Mouse (Mus musculus) limb, embryonic 13.5 days (tissue): ENCODE results near the gene Olfr478. TPM values are rescaled to one million over a fixed set of nuclear protein-coding genes. Genes with fewer than 3 reads are reported as not detected.
"Not testable (repeated sequence)": the region's sequence is repeated elsewhere in the genome, so short reads cannot be mapped to it uniquely, and the experiment has no call there.

ENCODE experiments used
- ATAC-seq: fragments of 200-750 bp; cut with Nextera tagmentation; 2 replicates; pipeline ENCODE4 v1.8.0; 2017; ENCODE audit warnings: low read depth, moderate number of reproducible peaks, moderate TSS enrichment; ENCODE audit not compliant: low FRiP score
- H3K27ac ChIP-seq: fragments of 300-500 bp; sonication (generic); 2 replicates; pipeline ENCODE4 v1.5.1; 2015; ENCODE audit warnings: inconsistent platforms, mild to moderate bottlenecking, moderate library complexity
- H3K27me3 ChIP-seq: fragments of 300-500 bp; sonication (generic); 2 replicates; pipeline ENCODE4 v1.6.1; 2015; ENCODE audit warnings: mild to moderate bottlenecking, inconsistent platforms
- H3K36me3 ChIP-seq: fragments of 300-500 bp; sonication (generic); 2 replicates; pipeline ENCODE4 v1.6.1; 2015; ENCODE audit warnings: inconsistent platforms, mild to moderate bottlenecking, moderate library complexity
- H3K4me1 ChIP-seq: fragments of 300-500 bp; sonication (generic); 2 replicates; pipeline ENCODE4 v1.6.1; 2015; ENCODE audit warnings: inconsistent platforms
- H3K4me2 ChIP-seq: fragments of 300-500 bp; sonication (generic); replicated peaks from 2 replicates; pipeline ENCODE4 v1.6.1; 2015; ENCODE audit warnings: inconsistent platforms, mild to moderate bottlenecking, moderate library complexity
- H3K4me3 ChIP-seq: fragments of 300-500 bp; sonication (generic); 2 replicates; pipeline ENCODE4 v1.5.1; 2015; ENCODE audit warnings: moderate library complexity, mild to moderate bottlenecking, inconsistent platforms
- H3K9ac ChIP-seq: fragments of 300-500 bp; sonication (generic); 2 replicates; pipeline ENCODE4 v1.6.1; 2015; ENCODE audit warnings: mild to moderate bottlenecking, inconsistent platforms
- H3K9me3 ChIP-seq: fragments of 300-500 bp; sonication (generic); 2 replicates; pipeline ENCODE4 v1.6.1; 2016; ENCODE audit warnings: inconsistent platforms
- WGBS: fragments of 180-500 bp; shearing (Covaris S2); methylation state at CpG from one replicate; pipeline ENCODE4 v1.1.7; 2015; 5-methylcytosine and 5-hydroxymethylcytosine counted together
- polyA plus RNA-seq: library from polyadenylated mRNA; unstranded; fragments of >200 nt; fragmentation: Nextera tagmentation; extraction: Ambion mirVana; gene quantifications from 2 replicates; pipeline ENCODE4 v1.2.1, GENCODE M21; 2015

The Olfr478 gene
- not detected in 2 replicates for polyA plus RNA-seq

DNA sequence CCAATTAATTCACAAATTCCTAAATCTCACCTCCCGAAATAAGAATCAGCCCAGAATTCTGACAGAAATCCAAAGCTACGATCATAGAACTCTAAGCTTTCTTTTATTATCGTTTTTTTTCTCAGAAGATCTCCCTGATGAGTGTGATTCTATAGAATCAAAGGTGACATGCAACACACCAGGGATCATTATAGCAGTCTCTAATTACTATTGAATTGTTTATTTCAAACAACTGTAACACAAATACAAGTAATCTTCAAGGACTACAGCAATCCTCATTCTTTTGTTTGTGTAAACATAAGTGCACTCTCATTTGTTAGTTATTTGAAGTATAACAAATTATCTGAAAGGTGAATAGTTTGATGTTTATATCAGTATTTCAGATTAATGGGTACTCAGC is at the start of gene Olfr478:
Gene Olfr478 (minus strand): TSS at position 101 of the 400 bp plus-strand sequence.
- Histone ChIP-seq H3K27me3 (no peaks in the 10 kb centered on the region), H3K4me2 (no peak within 1 kb of the TSS), H3K36me3 (no peaks in the 10 kb centered on the region), H3K4me1 (no peaks in the 10 kb centered on the region), H3K9me3 (no peaks in the 10 kb centered on the region), H3K27ac (no peak within 1 kb of the TSS), H3K9ac (no peak within 1 kb of the TSS), H3K4me3 (no peak within 1 kb of the TSS)
- no peak for ATAC-seq
- 77% methylated on average over 3 of the region's 3 CpGs for WGBS

DNA sequence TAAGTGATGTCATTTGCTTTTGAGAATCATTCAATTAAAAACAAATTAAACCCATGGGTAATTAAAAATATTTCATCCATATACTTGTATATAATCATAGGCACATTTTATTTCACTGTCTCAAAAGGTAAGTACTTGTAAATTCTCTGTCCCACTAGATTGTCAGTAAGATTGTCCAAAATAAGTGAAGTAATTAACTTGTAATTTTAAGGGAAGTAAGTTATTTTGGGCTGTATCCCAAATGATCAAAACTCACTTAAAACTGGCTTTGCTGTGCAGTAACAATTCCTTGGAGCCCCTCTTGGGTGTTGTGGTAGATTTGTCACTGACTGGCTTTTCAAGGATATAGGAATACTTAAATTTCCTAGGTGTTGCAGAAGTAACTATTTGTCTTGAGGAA is 45.8 kb upstream of the Olfr478 start, which contains the start of gene Olfr481:
Gene Olfr481 (plus strand): TSS at position 301 of the 400 bp plus-strand sequence.
- H3K4me2 ChIP-seq = no peak within 1 kb of the TSS
- H3K4me3 ChIP-seq = no peak within 1 kb of the TSS
- H3K9me3 ChIP-seq = no peaks in the 10 kb centered on the region

DNA sequence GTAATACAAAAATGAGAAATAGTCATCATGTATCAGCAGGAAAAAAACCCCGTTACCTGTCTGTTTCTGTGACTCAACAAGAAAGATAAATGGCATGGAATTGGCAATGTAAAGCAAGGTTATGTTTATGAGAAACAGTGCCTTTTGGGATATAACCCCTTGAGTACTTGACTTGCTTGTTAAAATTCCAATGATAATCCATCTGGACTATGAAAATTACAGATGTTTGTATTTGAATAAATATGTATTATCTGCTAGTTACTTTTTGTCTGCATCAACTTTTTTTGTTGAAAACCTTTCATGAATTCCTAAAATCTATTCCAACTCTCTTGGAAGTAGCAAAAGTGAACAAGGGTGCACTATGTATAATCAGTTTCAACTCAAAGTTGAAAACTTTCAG is 33.5 kb upstream of the Olfr478 start, which contains the start of gene Olfr480:
Gene Olfr480 (minus strand): TSS at position 101 of the 400 bp plus-strand sequence.
- no peak within 1 kb of the TSS for H3K4me3 ChIP-seq
- ATAC-seq = no peak
- no peak within 1 kb of the TSS for H3K27ac ChIP-seq
- 89% methylated on average over 1 of the region's 1 CpGs for WGBS
- H3K27me3 ChIP-seq = no peaks in the 10 kb centered on the region
- no peaks in the 10 kb centered on the region for H3K36me3 ChIP-seq
- no peaks in the 10 kb centered on the region for H3K4me1 ChIP-seq
- no peak within 1 kb of the TSS for H3K4me2 ChIP-seq
- 0 out of 2 replicates have a peak, but pooled peaks cover 3% of the 10 kb centered on the region for H3K9me3 ChIP-seq
- H3K9ac ChIP-seq = no peak within 1 kb of the TSS

More for the DNA sequence above, 45.8 kb upstream of the Olfr478 start, which contains the start of gene Olfr481:
- Histone ChIP-seq H3K4me1 (no peaks in the 10 kb centered on the region), H3K27me3 (no peaks in the 10 kb centered on the region), H3K36me3 (no peaks in the 10 kb centered on the region), H3K27ac (no peak within 1 kb of the TSS), H3K9ac (no peak within 1 kb of the TSS)
- ATAC-seq = no peak

DNA sequence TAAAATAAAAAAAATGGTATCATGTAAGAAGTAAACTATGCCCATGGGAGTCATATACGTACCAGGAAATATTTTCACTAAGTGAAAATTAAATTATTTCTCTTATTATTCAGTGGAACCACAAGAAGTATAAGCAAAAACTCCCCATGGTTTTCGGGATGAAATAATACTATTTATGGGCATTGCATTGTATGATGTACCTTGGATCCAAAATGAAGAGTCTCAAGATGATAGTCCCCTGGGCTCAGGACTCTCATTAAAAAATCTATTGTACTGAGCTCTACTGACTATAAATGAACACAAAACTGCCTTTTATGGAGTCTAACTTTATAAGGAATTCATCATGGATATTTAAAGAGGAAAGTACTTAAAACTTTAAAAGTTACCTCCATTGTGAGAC is 16.6 kb upstream of the Olfr478 start, which contains the start of gene Olfr479:
Gene Olfr479 (plus strand): TSS at position 301 of the 400 bp plus-strand sequence.
- H3K9ac ChIP-seq = no peak within 1 kb of the TSS
- no peaks in the 10 kb centered on the region for H3K36me3 ChIP-seq
- no peaks in the 10 kb centered on the region for H3K9me3 ChIP-seq
- ATAC-seq = no peak
- no peak within 1 kb of the TSS for H3K27ac ChIP-seq
- H3K4me3 ChIP-seq = no peak within 1 kb of the TSS
- no peaks in the 10 kb centered on the region for H3K27me3 ChIP-seq
- H3K4me1 ChIP-seq = no peaks in the 10 kb centered on the region
- 86% methylated on average over 2 of the region's 2 CpGs for WGBS
- H3K4me2 ChIP-seq = no peak within 1 kb of the TSS

DNA sequence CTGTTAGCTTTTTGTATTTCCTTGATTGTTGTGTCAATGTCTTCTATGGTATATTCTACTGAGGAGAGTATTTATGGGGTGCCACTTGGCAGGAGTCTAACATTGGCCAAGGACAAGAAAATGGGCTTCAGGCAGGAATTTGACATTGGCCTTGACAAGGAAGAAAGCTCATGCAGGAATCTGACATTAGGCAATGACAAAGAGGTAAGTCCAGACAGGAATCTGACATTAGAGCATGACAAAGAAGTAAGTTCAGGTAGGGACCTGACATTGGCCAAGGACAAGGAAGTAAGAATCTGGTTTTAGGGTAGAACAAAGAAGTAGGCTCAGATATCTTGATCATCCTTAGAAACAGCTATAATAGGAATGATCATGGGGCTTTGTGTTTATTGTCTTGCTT is 19.5 kb downstream of the Olfr478 start:
- H3K27ac ChIP-seq, H3K27me3 ChIP-seq, H3K4me3 ChIP-seq, H3K36me3 ChIP-seq, H3K9me3 ChIP-seq, ATAC-seq, H3K4me2 ChIP-seq, H3K9ac ChIP-seq, H3K4me1 ChIP-seq: not testable (repeated sequence)

DNA sequence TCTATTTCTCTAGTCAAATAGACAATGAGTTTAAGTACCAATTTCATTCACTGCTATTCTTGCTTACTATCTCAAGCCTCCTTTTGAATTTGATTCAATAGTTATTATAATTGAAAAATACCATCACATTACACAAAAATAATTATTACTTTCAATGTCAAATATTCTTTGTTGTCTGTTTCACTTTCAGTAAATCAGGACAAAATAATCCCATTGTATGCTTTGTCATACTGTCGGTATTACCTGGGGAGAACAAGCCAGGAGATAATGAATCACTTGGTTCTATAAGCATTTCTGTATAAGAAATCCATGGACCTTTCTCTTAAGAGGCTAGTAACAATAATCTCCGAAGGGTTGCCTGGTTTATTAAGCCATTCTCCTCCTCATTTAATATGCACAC is 47.4 kb downstream of the Olfr478 start, which contains the start of gene Olfr477:
Gene Olfr477 (plus strand): TSS at position 301 of the 400 bp plus-strand sequence.
- no peaks in the 10 kb centered on the region for H3K9me3 ChIP-seq
- no peak within 1 kb of the TSS for H3K9ac ChIP-seq
- H3K4me2 ChIP-seq = no peak within 1 kb of the TSS
- no peaks in the 10 kb centered on the region for H3K36me3 ChIP-seq
- WGBS = 78% methylated on average over 2 of the region's 2 CpGs
- no peak within 1 kb of the TSS for H3K27ac ChIP-seq
- no peaks in the 10 kb centered on the region for H3K4me1 ChIP-seq
- no peak within 1 kb of the TSS for H3K4me3 ChIP-seq
- no peaks in the 10 kb centered on the region for H3K27me3 ChIP-seq
- ATAC-seq = no peak

Other genes starting within 250 kb of the Olfr478 start
- gene Ovch2, start 232.8 kb downstream of the Olfr478 start, polyA plus RNA-seq = not detected in 2 replicates
- gene Olfr467, start 221.7 kb downstream of the Olfr478 start, polyA plus RNA-seq = not detected in 2 replicates
- not detected in 2 replicates for gene Olfr469, start 208.4 kb downstream of the Olfr478 start, polyA plus RNA-seq
- gene Olfr470, start 186.5 kb downstream of the Olfr478 start, polyA plus RNA-seq = not detected in 2 replicates
- gene Olfr472, start 136.1 kb downstream of the Olfr478 start, polyA plus RNA-seq = not detected in 2 replicates
- not detected in 2 replicates for gene Olfr473, start 103.5 kb downstream of the Olfr478 start, polyA plus RNA-seq
- gene Olfr474, start 79.3 kb downstream of the Olfr478 start, polyA plus RNA-seq = not detected in 2 replicates
- gene Olfr476, start 69.2 kb downstream of the Olfr478 start, polyA plus RNA-seq = not detected in 2 replicates
- gene Olfr477, start 47.3 kb downstream of the Olfr478 start, polyA plus RNA-seq = not detected in 2 replicates
- not detected in 2 replicates for gene Olfr479, start 16.7 kb upstream of the Olfr478 start, polyA plus RNA-seq
- gene Olfr480, start 33.4 kb upstream of the Olfr478 start, polyA plus RNA-seq = not detected in 2 replicates
- not detected in 2 replicates for gene Olfr481, start 45.9 kb upstream of the Olfr478 start, polyA plus RNA-seq
- 0.14 TPM in 1 of 2 replicates, not detected in the other for gene Olfr482, start 63.6 kb upstream of the Olfr478 start, polyA plus RNA-seq
- not detected in 2 replicates for gene Olfr483, start 66.9 kb upstream of the Olfr478 start, polyA plus RNA-seq
- gene Olfr484, start 93.5 kb upstream of the Olfr478 start, polyA plus RNA-seq = not detected in 2 replicates
- gene Olfr485, start 125.9 kb upstream of the Olfr478 start, polyA plus RNA-seq = not detected in 2 replicates
- gene Olfr486, start 138.8 kb upstream of the Olfr478 start, polyA plus RNA-seq = not detected in 2 replicates
- not detected in 2 replicates for gene Olfr487, start 180.6 kb upstream of the Olfr478 start, polyA plus RNA-seq
- not detected in 2 replicates for gene Olfr488, start 224.4 kb upstream of the Olfr478 start, polyA plus RNA-seq